ENCODE assay signal across 24 mouse cellular contexts in genomic region chr11:114681054-114681453, GRCm38 (mm10). TPM values are rescaled to one million over a fixed set of nuclear protein-coding genes. Genes with fewer than 3 reads are reported as not detected.
DNase-seq lines count a peak whose midpoint lies in the region; ATAC-seq and TF ChIP-seq lines count a peak whose summit lies in the region.
"Had no signal": no experiment of that assay in that cellular context is flagged by ENCODE, and none has a peak within 500 bp of the region (broad histone marks: within the 10 kb centered on the region; RNA-seq: fewer than 3 reads in every experiment).

No protein-coding gene starts in this region.

- no peaks in the 10 kb centered on the region for H3K27me3 ChIP-seq in kidney, embryonic 16.5 days (ENCODE audit: insufficient read depth, low read length)
- no peaks in the 10 kb centered on the region for H3K27me3 ChIP-seq in intestine, embryonic 16.5 days (replicated peaks; ENCODE audit: control insufficient read depth, insufficient read depth, low read length)
- no peaks in the 10 kb centered on the region for H3K27me3 ChIP-seq in forebrain, embryonic 14.5 days (replicated peaks; ENCODE audit: control insufficient read depth, insufficient read depth, low read length)
- H3K27me3 ChIP-seq: embryonic facial prominence, embryonic 13.5 days; forebrain, embryonic 15.5 days; stomach, embryonic 15.5 days had no signal

- WGBS in kidney, embryonic 16.5 days, result 37% methylated on average over 5 of the region's 5 CpGs
- 62% methylated on average over 5 of the region's 5 CpGs for WGBS in intestine, embryonic 16.5 days
- 67% methylated on average over 5 of the region's 5 CpGs for WGBS in forebrain, embryonic 14.5 days

- no peak overlapping the region for H3K4me2 ChIP-seq in kidney, embryonic 16.5 days (replicated peaks; ENCODE audit: low read depth, low read length)
- H3K4me2 ChIP-seq in intestine, embryonic 16.5 days (ENCODE audit: low read depth, low read length), result no peak overlapping the region
- H3K4me2 ChIP-seq in forebrain, embryonic 14.5 days (ENCODE audit: low read length), result no peak overlapping the region
- H3K4me2 ChIP-seq: embryonic facial prominence, embryonic 13.5 days; forebrain, embryonic 15.5 days; liver, embryonic 11.5 days; lung, embryonic 14.5 days; midbrain, embryonic 13.5 days; neural tube, embryonic 12.5 days; stomach, embryonic 15.5 days had no signal

- no peak overlapping the region for H3K4me3 ChIP-seq in gastrocnemius, adult 2 months
- no peak overlapping the region for H3K4me3 ChIP-seq in kidney, embryonic 16.5 days (ENCODE audit: low read length)
- H3K4me3 ChIP-seq in bone marrow macrophage, adult 2 months (ENCODE audit: insufficient read depth, low read length), result no peak overlapping the region
- no peak overlapping the region for H3K4me3 ChIP-seq in intestine, embryonic 16.5 days (ENCODE audit: low read length)
- no peak overlapping the region for H3K4me3 ChIP-seq in forebrain, embryonic 14.5 days (ENCODE audit: low read depth, low read length)
- H3K4me3 ChIP-seq: embryonic facial prominence, embryonic 13.5 days; erythroblast, embryonic 14.5 days; forebrain, embryonic 15.5 days; megakaryocyte, embryonic 14.5 days; midbrain, embryonic 13.5 days; neural tube, embryonic 12.5 days; stomach, embryonic 15.5 days had no signal

- ATAC-seq in kidney, embryonic 16.5 days (ENCODE audit: low FRiP score, low TSS enrichment), result no peak
- ATAC-seq in intestine, embryonic 16.5 days, result no peak
- no peak for ATAC-seq in forebrain, embryonic 14.5 days
- ATAC-seq: activated CD4-positive, CD25-positive, alpha-beta regulatory T cell, adult 4 months; forebrain, embryonic 15.5 days; midbrain, embryonic 13.5 days had no signal

- H3K36me3 ChIP-seq in kidney, embryonic 16.5 days (ENCODE audit: insufficient read depth, low read length), result no peaks in the 10 kb centered on the region
- H3K36me3 ChIP-seq in intestine, embryonic 16.5 days (ENCODE audit: control insufficient read depth, insufficient read depth, low read length), result no peaks in the 10 kb centered on the region
- H3K36me3 ChIP-seq in forebrain, embryonic 14.5 days (ENCODE audit: control insufficient read depth, insufficient read depth, low read length), result no peaks in the 10 kb centered on the region
- H3K36me3 ChIP-seq: embryonic facial prominence, embryonic 13.5 days; forebrain, embryonic 15.5 days; midbrain, embryonic 13.5 days; neural tube, embryonic 12.5 days; stomach, embryonic 15.5 days had no signal

- no peak for DNase-seq in gastrocnemius, adult 2 months
- no peak for DNase-seq in gastrocnemius, postnatal 36 days
- no peak for DNase-seq in kidney, postnatal 4 days
- DNase-seq in cerebellum, adult 9-10 months, result peak; percentile 70
- no peak for DNase-seq in forebrain, embryonic 14.5 days (ENCODE audit: low spot score)
- DNase-seq: adrenal gland, adult 8-10 months; gastrocnemius, postnatal 14 days; kidney, adult 11 months; left cerebral cortex, postnatal 4 days; lung, embryonic 14.5 days; thymus, postnatal 25 days had no signal

- H3K27ac ChIP-seq in gastrocnemius, adult 2 months, result peak overlapping the region; percentile 81
- H3K27ac ChIP-seq in kidney, embryonic 16.5 days (ENCODE audit: low read length), result 0 out of 2 replicates have a peak overlapping the region, but pooled peaks have one; percentile 7
- H3K27ac ChIP-seq in bone marrow macrophage, adult 2 months (ENCODE audit: insufficient read depth, low read depth, low read length), result peak overlapping the region; percentile 91
- H3K27ac ChIP-seq in intestine, embryonic 16.5 days (ENCODE audit: low read length), result no peak overlapping the region
- H3K27ac ChIP-seq in forebrain, embryonic 14.5 days (ENCODE audit: low read depth, low read length), result no peak overlapping the region
- H3K27ac ChIP-seq: embryonic facial prominence, embryonic 13.5 days; forebrain, embryonic 15.5 days; kidney, postnatal 0 days; midbrain, embryonic 13.5 days; neural tube, embryonic 12.5 days; stomach, embryonic 15.5 days had no signal

- no peaks in the 10 kb centered on the region for H3K9me3 ChIP-seq in kidney, embryonic 16.5 days (ENCODE audit: low read length)
- H3K9me3 ChIP-seq in intestine, embryonic 16.5 days (ENCODE audit: control insufficient read depth, low read length), result no peaks in the 10 kb centered on the region
- H3K9me3 ChIP-seq in forebrain, embryonic 14.5 days (replicated peaks; ENCODE audit: control insufficient read depth, low read length), result no peaks in the 10 kb centered on the region
- H3K9me3 ChIP-seq: embryonic facial prominence, embryonic 13.5 days; forebrain, embryonic 15.5 days; midbrain, embryonic 13.5 days; neural tube, embryonic 12.5 days; stomach, embryonic 15.5 days had no signal

- H3K4me1 ChIP-seq in kidney, embryonic 16.5 days (ENCODE audit: insufficient read depth, low read length), result peaks cover 50% of the 10 kb centered on the region
- H3K4me1 ChIP-seq in bone marrow macrophage, adult 2 months (ENCODE audit: control insufficient read depth, insufficient read depth, low read length), result peaks cover 70% of the 10 kb centered on the region
- peaks cover 27% of the 10 kb centered on the region for H3K4me1 ChIP-seq in intestine, embryonic 16.5 days (ENCODE audit: control insufficient read depth, insufficient read depth, low read length)
- H3K4me1 ChIP-seq in forebrain, embryonic 14.5 days (ENCODE audit: control insufficient read depth, insufficient read depth, low read length), result peaks cover 4% of the 10 kb centered on the region; the same call in 1 of the 2 replicates

- no peak for TF ChIP-seq POLR2A in bone marrow macrophage, adult 2 months (IDR thresholded peaks at IDR 0.05; ENCODE audit: borderline replicate concordance, low read depth, low read length)

- no peak for TF ChIP-seq CTCF in gastrocnemius, adult 2 months (IDR thresholded peaks at IDR 0.05)
- no peak for TF ChIP-seq CTCF in bone marrow macrophage, adult 2 months (IDR thresholded peaks at IDR 0.05; ENCODE audit: low read depth, low read length)

- intact Hi-C loops in gastrocnemius, adult 2 months (cut with DNase I), result no loop called here
- intact Hi-C loops in gastrocnemius, postnatal 36 days (cut with DNase I), result no loop called here

- H3K9ac ChIP-seq in kidney, embryonic 16.5 days (replicated peaks; ENCODE audit: low read length), result no peak overlapping the region
- no peak overlapping the region for H3K9ac ChIP-seq in intestine, embryonic 16.5 days (ENCODE audit: low read depth, low read length)
- H3K9ac ChIP-seq in forebrain, embryonic 14.5 days (ENCODE audit: low read length), result no peak overlapping the region
- H3K9ac ChIP-seq: embryonic facial prominence, embryonic 13.5 days; forebrain, embryonic 15.5 days; lung, embryonic 14.5 days; midbrain, embryonic 13.5 days; neural tube, embryonic 12.5 days; stomach, embryonic 15.5 days had no signal

RNA-seq across cellular contexts. Expression of gene Ttyh2, which starts 5.8 kb away (rescaled TPM):
- total RNA-seq in gastrocnemius, adult 2 months (2021), result 10 to 100 TPM; 15.7 to 17.4 TPM
- 10 to 100 TPM; 16.0 to 19.4 TPM for total RNA-seq in gastrocnemius, postnatal 36 days (2021)
- 20.4 and 21.5 TPM in 2 replicates for polyA plus RNA-seq in kidney, embryonic 16.5 days (2015; fragmentation: Nextera tagmentation; extraction: Ambion mirVana)
- polyA plus RNA-seq in bone marrow macrophage, adult 2 months (2012; ENCODE audit: insufficient read depth, insufficient read length, missing spikeins), result 29.6 and 37.5 TPM in 2 replicates
- polyA plus RNA-seq in intestine, embryonic 16.5 days (2015; fragmentation: Nextera tagmentation; extraction: Ambion mirVana), result 39.1 and 48.3 TPM in 2 replicates
- polyA plus RNA-seq in forebrain, embryonic 14.5 days (2014; fragmentation: Nextera tagmentation; extraction: Ambion mirVana), result 24.0 and 25.2 TPM in 2 replicates

RNA-seq across cellular contexts. Expression of gene Rpl38, which starts 12.7 kb away (rescaled TPM):
- 100 to 1,000 TPM; 544 to 670 TPM for total RNA-seq in gastrocnemius, adult 2 months (2021)
- total RNA-seq in gastrocnemius, postnatal 36 days (2021), result 100 to 1,000 TPM; 432 to 556 TPM
- polyA plus RNA-seq in kidney, embryonic 16.5 days (2015; fragmentation: Nextera tagmentation; extraction: Ambion mirVana), result 802 and 841 TPM in 2 replicates
- 1,601 and 1,765 TPM in 2 replicates for polyA plus RNA-seq in bone marrow macrophage, adult 2 months (2012; ENCODE audit: insufficient read depth, insufficient read length, missing spikeins)
- 894 and 926 TPM in 2 replicates for polyA plus RNA-seq in intestine, embryonic 16.5 days (2015; fragmentation: Nextera tagmentation; extraction: Ambion mirVana)
- polyA plus RNA-seq in forebrain, embryonic 14.5 days (2014; fragmentation: Nextera tagmentation; extraction: Ambion mirVana), result 739 and 915 TPM in 2 replicates

RNA-seq across cellular contexts. Expression of gene Dnaic2, which starts 46.2 kb away (rescaled TPM):
- total RNA-seq in gastrocnemius, adult 2 months (2021), result under 1 TPM; 0.08 to 0.14 TPM
- under 1 TPM; 0.07 to 0.33 TPM for total RNA-seq in gastrocnemius, postnatal 36 days (2021)
- 0.44 and 0.46 TPM in 2 replicates for polyA plus RNA-seq in kidney, embryonic 16.5 days (2015; fragmentation: Nextera tagmentation; extraction: Ambion mirVana)
- not detected in 2 replicates for polyA plus RNA-seq in bone marrow macrophage, adult 2 months (2012; ENCODE audit: insufficient read depth, insufficient read length, missing spikeins)
- polyA plus RNA-seq in intestine, embryonic 16.5 days (2015; fragmentation: Nextera tagmentation; extraction: Ambion mirVana), result 0.39 and 0.50 TPM in 2 replicates
- 2.1 and 3.0 TPM in 2 replicates for polyA plus RNA-seq in forebrain, embryonic 14.5 days (2014; fragmentation: Nextera tagmentation; extraction: Ambion mirVana)
- polyA plus RNA-seq: activated CD4-positive, CD25-positive, alpha-beta regulatory T cell, adult 4 months; erythroblast, embryonic 14.5 days; liver, embryonic 11.5 days had no signal

Comparison
In these comparisons a context has a peak if more than half of its experiments do, and no peak if none do; other contexts are left out.
1. H3K27ac ChIP-seq: peak in gastrocnemius, adult 2 months (single experiment), kidney, embryonic 16.5 days (single experiment) and bone marrow macrophage, adult 2 months (single experiment); none in intestine, embryonic 16.5 days (single experiment) and forebrain, embryonic 14.5 days (single experiment).